Mouse (Mus musculus): ENCODE results near the gene Ctsa. TPM values are rescaled to one million over a fixed set of nuclear protein-coding genes. Genes with fewer than 3 reads are reported as not detected.

Gene Ctsa
- total and polyA plus RNA-seq, 2 experiments from 2014 or later = 134 to 263 TPM

- H3K4me2 ChIP-seq (ENCODE audit: low read depth, low read length) = peak overlapping the region; percentile 78
- H3K9ac ChIP-seq (replicated peaks; ENCODE audit: low read depth, low read length) = peak overlapping the region; percentile 61
- H3K4me3 ChIP-seq (ENCODE audit: low read depth, low read length) = peak overlapping the region; percentile 81
- TF ChIP-seq CTCF (IDR thresholded peaks at IDR 0.05; ENCODE audit: low read depth) (no peak), EP300 (IDR thresholded peaks at IDR 0.05; ENCODE audit: low read depth) (no peak)
- peak overlapping the region; percentile 86 for H3K27ac ChIP-seq (ENCODE audit: low read depth)
- no peaks in the 10 kb centered on the region for H3K27me3 ChIP-seq (ENCODE audit: control insufficient read depth, insufficient read depth, low read length)
- no peak for DNase-seq (ENCODE audit: low spot score)
- no peaks in the 10 kb centered on the region for H3K9me3 ChIP-seq (replicated peaks; ENCODE audit: control insufficient read depth, low read length)
- 2% methylated on average over 21 of the region's 21 CpGs for WGBS
- H3K4me1 ChIP-seq (ENCODE audit: control insufficient read depth, insufficient read depth) = peaks cover 18% of the 10 kb centered on the region
- H3K36me3 ChIP-seq (replicated peaks; ENCODE audit: control insufficient read depth, insufficient read depth, low read length) = peaks cover 5% of the 10 kb centered on the region; the same call in 1 of the 2 replicates
- ATAC-seq (ENCODE audit: insufficient read depth, low read depth) = peak; percentile 39
These were observed 27.3 kb upstream of the Ctsa start for GRCm38 (mm10) chr2:164805332-164805718.

- DNase-seq (ENCODE audit: low spot score) (no peak), ATAC-seq (ENCODE audit: insufficient read depth, low read depth) (no peak)
- Histone ChIP-seq H3K36me3 (replicated peaks; ENCODE audit: control insufficient read depth, insufficient read depth, low read length) (peaks cover 5% of the 10 kb centered on the region; the same call in 1 of the 2 replicates), H3K4me3 (ENCODE audit: low read depth, low read length) (no peak overlapping the region), H3K4me1 (ENCODE audit: control insufficient read depth, insufficient read depth) (peaks cover 18% of the 10 kb centered on the region), H3K27me3 (ENCODE audit: control insufficient read depth, insufficient read depth, low read length) (no peaks in the 10 kb centered on the region), H3K4me2 (ENCODE audit: low read depth, low read length) (no peak overlapping the region), H3K27ac (ENCODE audit: low read depth) (no peak overlapping the region), H3K9me3 (replicated peaks; ENCODE audit: control insufficient read depth, low read length) (no peaks in the 10 kb centered on the region), H3K9ac (replicated peaks; ENCODE audit: low read depth, low read length) (no peak overlapping the region)
- no peak for TF ChIP-seq CTCF (IDR thresholded peaks at IDR 0.05; ENCODE audit: low read depth)
- TF ChIP-seq EP300 (IDR thresholded peaks at IDR 0.05; ENCODE audit: low read depth) = no peak
- WGBS = 74% methylated on average over 7 of the region's 7 CpGs
These were observed 26.1 kb upstream of the Ctsa start for GRCm38 (mm10) chr2:164806614-164807013.

GRCm38 (mm10) chr2:164813557-164813956, 19.1 kb upstream of the Ctsa start:
- ATAC-seq (ENCODE audit: insufficient read depth, low read depth) (no peak), DNase-seq (ENCODE audit: low spot score) (no peak)
- H3K27me3 ChIP-seq (ENCODE audit: control insufficient read depth, insufficient read depth, low read length) = no peaks in the 10 kb centered on the region
- no peak overlapping the region for H3K9ac ChIP-seq (replicated peaks; ENCODE audit: low read depth, low read length)
- no peaks in the 10 kb centered on the region; the same call in 1 of the 2 replicates for H3K4me1 ChIP-seq (ENCODE audit: control insufficient read depth, insufficient read depth)
- no peaks in the 10 kb centered on the region for H3K9me3 ChIP-seq (replicated peaks; ENCODE audit: control insufficient read depth, low read length)
- 0 out of 2 replicates have a peak, but pooled peaks cover 5% of the 10 kb centered on the region for H3K36me3 ChIP-seq (replicated peaks; ENCODE audit: control insufficient read depth, insufficient read depth, low read length)
- no peak overlapping the region for H3K4me3 ChIP-seq (ENCODE audit: low read depth, low read length)
- WGBS = 64% methylated on average over 2 of the region's 2 CpGs
- TF ChIP-seq CTCF (IDR thresholded peaks at IDR 0.05; ENCODE audit: low read depth) (no peak), EP300 (IDR thresholded peaks at IDR 0.05; ENCODE audit: low read depth) (no peak)
- H3K27ac ChIP-seq (ENCODE audit: low read depth) = no peak overlapping the region
- H3K4me2 ChIP-seq (ENCODE audit: low read depth, low read length) = no peak overlapping the region

GRCm38 (mm10) chr2:164815348-164815747, 17.3 kb upstream of the Ctsa start:
- Histone ChIP-seq H3K9me3 (replicated peaks; ENCODE audit: control insufficient read depth, low read length) (no peaks in the 10 kb centered on the region), H3K27ac (ENCODE audit: low read depth) (no peak overlapping the region), H3K36me3 (replicated peaks; ENCODE audit: control insufficient read depth, insufficient read depth, low read length) (no peaks in the 10 kb centered on the region), H3K4me2 (ENCODE audit: low read depth, low read length) (no peak overlapping the region), H3K9ac (replicated peaks; ENCODE audit: low read depth, low read length) (no peak overlapping the region), H3K4me3 (ENCODE audit: low read depth, low read length) (no peak overlapping the region), H3K4me1 (ENCODE audit: control insufficient read depth, insufficient read depth) (no peaks in the 10 kb centered on the region; the same call in 1 of the 2 replicates), H3K27me3 (ENCODE audit: control insufficient read depth, insufficient read depth, low read length) (no peaks in the 10 kb centered on the region)
- ATAC-seq (ENCODE audit: insufficient read depth, low read depth) (no peak), DNase-seq (ENCODE audit: low spot score) (no peak)
- whole genome bisulfite sequencing = 68% methylated on average over 5 of the region's 5 CpGs
- no peak for TF ChIP-seq CTCF (IDR thresholded peaks at IDR 0.05; ENCODE audit: low read depth)
- no peak for TF ChIP-seq EP300 (IDR thresholded peaks at IDR 0.05; ENCODE audit: low read depth)

GRCm38 (mm10) chr2:164815821-164816220, 16.9 kb upstream of the Ctsa start:
- Histone ChIP-seq H3K27me3 (ENCODE audit: control insufficient read depth, insufficient read depth, low read length) (no peaks in the 10 kb centered on the region), H3K4me3 (ENCODE audit: low read depth, low read length) (no peak overlapping the region), H3K4me2 (ENCODE audit: low read depth, low read length) (no peak overlapping the region), H3K9me3 (replicated peaks; ENCODE audit: control insufficient read depth, low read length) (no peaks in the 10 kb centered on the region), H3K27ac (ENCODE audit: low read depth) (no peak overlapping the region), H3K9ac (replicated peaks; ENCODE audit: low read depth, low read length) (no peak overlapping the region), H3K36me3 (replicated peaks; ENCODE audit: control insufficient read depth, insufficient read depth, low read length) (0 out of 2 replicates have a peak, but pooled peaks cover under 1% of the 10 kb centered on the region), H3K4me1 (ENCODE audit: control insufficient read depth, insufficient read depth) (no peaks in the 10 kb centered on the region; the same call in 1 of the 2 replicates)
- DNase-seq (ENCODE audit: low spot score) = no peak
- no peak for ATAC-seq (ENCODE audit: insufficient read depth, low read depth)
- TF ChIP-seq CTCF (IDR thresholded peaks at IDR 0.05; ENCODE audit: low read depth) = no peak
- no peak for TF ChIP-seq EP300 (IDR thresholded peaks at IDR 0.05; ENCODE audit: low read depth)
- WGBS = 57% methylated on average over 8 of the region's 8 CpGs

GRCm38 (mm10) chr2:164817206-164817605, 15.5 kb upstream of the Ctsa start:
- Histone ChIP-seq H3K27ac (ENCODE audit: low read depth) (no peak overlapping the region), H3K27me3 (ENCODE audit: control insufficient read depth, insufficient read depth, low read length) (no peaks in the 10 kb centered on the region), H3K9me3 (replicated peaks; ENCODE audit: control insufficient read depth, low read length) (no peaks in the 10 kb centered on the region), H3K4me1 (ENCODE audit: control insufficient read depth, insufficient read depth) (no peaks in the 10 kb centered on the region; the same call in 1 of the 2 replicates), H3K4me3 (ENCODE audit: low read depth, low read length) (no peak overlapping the region), H3K9ac (replicated peaks; ENCODE audit: low read depth, low read length) (no peak overlapping the region), H3K36me3 (replicated peaks; ENCODE audit: control insufficient read depth, insufficient read depth, low read length) (0 out of 2 replicates have a peak, but pooled peaks cover 10% of the 10 kb centered on the region), H3K4me2 (ENCODE audit: low read depth, low read length) (no peak overlapping the region)
- ATAC-seq (ENCODE audit: insufficient read depth, low read depth) (no peak), DNase-seq (ENCODE audit: low spot score) (no peak)
- 63% methylated on average over 6 of the region's 6 CpGs for WGBS
- TF ChIP-seq EP300 (IDR thresholded peaks at IDR 0.05; ENCODE audit: low read depth) = no peak
- TF ChIP-seq CTCF (IDR thresholded peaks at IDR 0.05; ENCODE audit: low read depth) = no peak

All from heart, postnatal 0 days (tissue).